Comparison of ENCODE assay signal across 11 mouse cellular contexts in the genomic region with DNA sequence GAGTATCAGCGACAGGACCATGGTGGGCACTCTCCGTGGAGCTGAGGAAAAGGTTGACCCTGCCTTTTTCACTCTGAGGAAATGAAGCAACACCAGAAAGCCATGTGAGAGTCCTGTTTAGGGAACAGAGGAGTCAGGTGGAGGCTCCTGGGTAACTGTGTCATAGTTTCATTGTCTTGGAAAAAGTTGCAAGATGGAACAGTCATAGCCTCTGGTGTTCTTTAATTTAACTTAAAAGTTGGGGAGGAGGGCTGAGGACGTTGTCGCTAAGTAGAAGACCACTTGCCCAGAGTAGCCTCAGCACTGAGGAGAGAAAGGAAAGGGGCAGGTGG. TPM values are rescaled to one million over a fixed set of nuclear protein-coding genes. Genes with fewer than 3 reads are reported as not detected.
DNase-seq lines count a peak whose midpoint lies in the region; ATAC-seq and TF ChIP-seq lines count a peak whose summit lies in the region.
"Had no signal": no experiment of that assay in that cellular context is flagged by ENCODE, and none has a peak within 500 bp of the region (broad histone marks: within the 10 kb centered on the region; RNA-seq: fewer than 3 reads in every experiment).

Oscar (minus strand) TSS at position 101 of the 332 bp plus-strand sequence.

- 82% methylated on average over 4 of the region's 4 CpGs for WGBS in hindbrain, embryonic 10.5 days
- 75% methylated on average over 4 of the region's 4 CpGs for WGBS in hindbrain, embryonic 11.5 days
- WGBS in hindbrain, postnatal 0 days, result 83% methylated on average over 4 of the region's 4 CpGs
- WGBS in midbrain, embryonic 15.5 days, result 85% methylated on average over 4 of the region's 4 CpGs

- DNase-seq in hindbrain, embryonic 10.5 days (ENCODE audit: low spot score), result no peak
- DNase-seq in hindbrain, embryonic 11.5 days (ENCODE audit: low spot score), result no peak
- no peak for DNase-seq in hindbrain, postnatal 0 days (ENCODE audit: low spot score)
- DNase-seq in thymus, postnatal 25 days, result no peak
- no peak for DNase-seq in retina, postnatal 1 day
- no peak for DNase-seq in B cell, adult 2 months
- DNase-seq: cerebellum, adult 9-10 months; kidney, postnatal 10 days had no signal

- H3K4me3 ChIP-seq in hindbrain, embryonic 10.5 days, result peak within 1 kb of the TSS; percentile 81
- H3K4me3 ChIP-seq in hindbrain, embryonic 11.5 days (ENCODE audit: low read depth, low read length), result no peak within 1 kb of the TSS
- peak within 1 kb of the TSS; percentile 88; the same call in 1 of the 2 replicates for H3K4me3 ChIP-seq in cortical plate, adult 2 months (ENCODE audit: insufficient read depth, low read length)
- peak within 1 kb of the TSS; percentile 86 for H3K4me3 ChIP-seq in hindbrain, postnatal 0 days (ENCODE audit: low read length)
- H3K4me3 ChIP-seq in midbrain, embryonic 15.5 days, result peak within 1 kb of the TSS; percentile 68

- no peak for TF ChIP-seq CTCF in cortical plate, adult 2 months (IDR thresholded peaks at IDR 0.05; ENCODE audit: extremely low read depth, insufficient read depth, low read length)
- TF ChIP-seq CTCF in hindbrain, postnatal 0 days (IDR thresholded peaks at IDR 0.05; ENCODE audit: low read depth), result no peak

- no peak within 1 kb of the TSS for H3K27ac ChIP-seq in hindbrain, embryonic 10.5 days
- H3K27ac ChIP-seq in hindbrain, embryonic 11.5 days (ENCODE audit: low read depth, low read length), result no peak within 1 kb of the TSS
- no peak within 1 kb of the TSS for H3K27ac ChIP-seq in cortical plate, adult 2 months (ENCODE audit: insufficient read depth, low read length)
- H3K27ac ChIP-seq in hindbrain, postnatal 0 days, result no peak within 1 kb of the TSS
- H3K27ac ChIP-seq in midbrain, embryonic 15.5 days, result 0 out of 2 replicates have a peak within 1 kb of the TSS, but pooled peaks have one; percentile 5

- ATAC-seq in hindbrain, embryonic 11.5 days (ENCODE audit: low FRiP score), result no peak
- ATAC-seq in hindbrain, postnatal 0 days, result no peak
- no peak for ATAC-seq in midbrain, embryonic 15.5 days (replicated peaks)
- ATAC-seq: Patski had no signal

- H3K9me3 ChIP-seq in hindbrain, embryonic 10.5 days, result 0 out of 2 replicates have a peak, but pooled peaks cover 2% of the 10 kb centered on the region
- no peaks in the 10 kb centered on the region for H3K9me3 ChIP-seq in hindbrain, embryonic 11.5 days (ENCODE audit: control insufficient read depth, low read length)
- no peaks in the 10 kb centered on the region for H3K9me3 ChIP-seq in hindbrain, postnatal 0 days (ENCODE audit: low read length)
- H3K9me3 ChIP-seq in midbrain, embryonic 15.5 days, result no peaks in the 10 kb centered on the region

- no peak within 1 kb of the TSS for H3K9ac ChIP-seq in hindbrain, embryonic 11.5 days (ENCODE audit: low read depth, low read length)
- no peak within 1 kb of the TSS; the same call in 1 of the 2 replicates for H3K9ac ChIP-seq in hindbrain, postnatal 0 days (replicated peaks; ENCODE audit: low read length)
- H3K9ac ChIP-seq in midbrain, embryonic 15.5 days, result 0 out of 2 replicates have a peak within 1 kb of the TSS, but pooled peaks have one; percentile 68

- H3K36me3 ChIP-seq in hindbrain, embryonic 10.5 days, result peaks cover 25% of the 10 kb centered on the region
- no peaks in the 10 kb centered on the region for H3K36me3 ChIP-seq in hindbrain, embryonic 11.5 days (ENCODE audit: control insufficient read depth, insufficient read depth, low read length)
- H3K36me3 ChIP-seq in hindbrain, postnatal 0 days (ENCODE audit: insufficient read depth, low read length), result peaks cover 14% of the 10 kb centered on the region; the same call in 1 of the 2 replicates
- H3K36me3 ChIP-seq in midbrain, embryonic 15.5 days (replicated peaks), result 0 out of 2 replicates have a peak, but pooled peaks cover 11% of the 10 kb centered on the region

- no peak within 1 kb of the TSS for H3K4me2 ChIP-seq in hindbrain, embryonic 11.5 days (replicated peaks; ENCODE audit: low read depth, low read length)
- peak within 1 kb of the TSS; percentile 82; the same call in 1 of the 2 replicates for H3K4me2 ChIP-seq in hindbrain, postnatal 0 days (ENCODE audit: low read depth, low read length)
- peak within 1 kb of the TSS; percentile 58 for H3K4me2 ChIP-seq in midbrain, embryonic 15.5 days

- H3K27me3 ChIP-seq in hindbrain, embryonic 10.5 days (ENCODE audit: insufficient read depth, poor library complexity, severe bottlenecking), result no peaks in the 10 kb centered on the region
- H3K27me3 ChIP-seq in hindbrain, embryonic 11.5 days (ENCODE audit: control insufficient read depth, insufficient read depth, low read length), result no peaks in the 10 kb centered on the region
- no peaks in the 10 kb centered on the region for H3K27me3 ChIP-seq in hindbrain, postnatal 0 days (ENCODE audit: insufficient read depth, low read length)
- H3K27me3 ChIP-seq in midbrain, embryonic 15.5 days (replicated peaks), result no peaks in the 10 kb centered on the region
- H3K27me3 ChIP-seq: Patski had no signal

- H3K4me1 ChIP-seq in hindbrain, embryonic 10.5 days (replicated peaks), result peaks cover 7% of the 10 kb centered on the region
- no peaks in the 10 kb centered on the region for H3K4me1 ChIP-seq in hindbrain, embryonic 11.5 days (replicated peaks; ENCODE audit: control insufficient read depth, insufficient read depth, low read length)
- 0 out of 2 replicates have a peak, but pooled peaks cover 2% of the 10 kb centered on the region for H3K4me1 ChIP-seq in cortical plate, adult 2 months (ENCODE audit: control insufficient read depth, insufficient read depth, low read length)
- H3K4me1 ChIP-seq in hindbrain, postnatal 0 days (ENCODE audit: insufficient read depth, low read length), result peaks cover 5% of the 10 kb centered on the region; the same call in 1 of the 2 replicates
- H3K4me1 ChIP-seq in midbrain, embryonic 15.5 days, result peaks cover 21% of the 10 kb centered on the region

- TF ChIP-seq POLR2A in cortical plate, adult 2 months (IDR thresholded peaks at IDR 0.05; ENCODE audit: extremely low read depth, insufficient read depth, low read length), result no peak

RNA-seq across cellular contexts. Expression of gene Oscar, which starts in this region (rescaled TPM):
- 0.15 and 0.29 TPM in 2 replicates for polyA plus RNA-seq in hindbrain, embryonic 10.5 days (2016; fragmentation: Nextera tagmentation; extraction: Ambion mirVana)
- polyA plus RNA-seq in hindbrain, embryonic 11.5 days (2014; fragmentation: Nextera tagmentation; extraction: Ambion mirVana), result 0.18 and 0.31 TPM in 2 replicates
- polyA plus RNA-seq in cortical plate, adult 2 months (2012; rRNA removed), result 4.7 and 5.7 TPM in 2 replicates
- 0.50 and 1.1 TPM in 2 replicates for total RNA-seq in hindbrain, postnatal 0 days (2014; rRNA removed)
- 0.35 and 0.60 TPM in 2 replicates for polyA plus RNA-seq in hindbrain, postnatal 0 days (2015; fragmentation: Nextera tagmentation; extraction: Ambion mirVana)
- 0.33 and 0.59 TPM in 2 replicates for polyA plus RNA-seq in midbrain, embryonic 15.5 days (2015; fragmentation: Nextera tagmentation; extraction: Ambion mirVana)
